Mouse (Mus musculus): ENCODE results near the gene Wwtr1.

Wwtr1 gene

GRCm38 (mm10) chr3:57575660-57576055 lies at the start of gene Wwtr1:
TSS of gene Wwtr1 (minus strand) at chr3:57575910.
- peak; percentile 89 for DNase-seq (ENCODE audit: low read depth)

DNA sequence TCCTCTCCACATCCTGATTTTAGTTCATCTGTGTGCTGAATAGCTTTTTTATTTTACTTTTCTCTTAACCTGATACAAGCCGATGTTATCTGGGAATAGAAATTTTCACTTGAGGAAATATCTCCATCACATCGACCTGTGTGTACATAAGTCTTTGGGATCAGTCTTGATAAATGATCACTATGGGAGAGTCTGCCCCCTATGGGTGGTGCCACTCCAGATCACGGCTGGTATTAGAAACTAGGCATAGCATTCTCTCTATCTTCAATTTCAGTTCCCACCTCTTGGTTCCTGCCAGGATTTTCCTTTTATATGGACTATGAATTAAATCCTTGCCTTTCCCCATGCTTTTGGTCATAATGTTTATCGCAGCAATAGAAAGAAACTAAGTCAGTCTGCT lies 44.0 kb upstream of the Wwtr1 start:
- DNase-seq (ENCODE audit: low read depth), result no peak

DNA sequence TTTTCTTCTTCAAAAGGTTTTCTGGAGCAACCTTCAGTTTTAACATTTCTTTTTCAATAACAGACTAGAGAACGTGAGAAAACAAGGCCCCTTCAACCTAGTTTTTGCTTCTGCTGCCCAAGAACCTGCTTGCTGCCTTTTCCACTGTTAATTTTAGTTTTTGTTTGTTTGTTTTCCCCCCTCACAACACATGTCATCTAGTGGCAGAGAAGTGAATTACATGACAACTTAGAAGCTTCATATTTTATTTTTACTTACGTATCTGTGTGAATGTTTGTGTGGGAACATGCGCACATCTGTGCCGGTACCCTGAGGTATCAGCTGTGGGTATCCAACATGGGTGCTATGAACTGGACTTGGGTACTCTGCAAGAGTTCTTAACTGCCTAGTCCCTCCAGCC lies 39.9 kb upstream of the Wwtr1 start:
- DNase-seq (ENCODE audit: low read depth), result no peak

GRCm38 (mm10) chr3:57612430-57612997 lies 36.8 kb upstream of the Wwtr1 start:
- DNase-seq (ENCODE audit: low read depth), result peak; percentile 31

- DNase-seq (ENCODE audit: low read depth), result no peak
These were observed 36.1 kb upstream of the Wwtr1 start for GRCm38 (mm10) chr3:57611776-57612175.

DNA sequence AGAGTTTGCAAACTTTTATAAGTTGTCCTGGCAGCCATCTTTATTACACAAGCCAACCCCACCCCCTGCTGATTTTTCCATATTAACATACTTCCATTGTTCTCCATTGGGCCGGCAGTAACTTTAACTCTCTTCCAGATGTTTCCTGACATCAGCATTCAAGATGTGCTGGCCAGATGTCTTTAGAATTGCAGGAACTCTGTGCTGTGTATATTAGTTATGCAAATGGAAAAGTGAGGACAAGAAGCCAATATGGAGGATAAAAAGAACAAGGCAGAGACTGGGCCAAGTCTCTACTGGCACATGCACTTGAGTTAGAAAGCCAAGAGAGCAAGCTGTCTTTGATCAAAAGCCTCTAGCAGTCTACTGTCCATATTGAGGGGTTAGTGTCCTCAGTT lies 28.9 kb upstream of the Wwtr1 start:
- DNase-seq (ENCODE audit: low read depth), result no peak

DNA sequence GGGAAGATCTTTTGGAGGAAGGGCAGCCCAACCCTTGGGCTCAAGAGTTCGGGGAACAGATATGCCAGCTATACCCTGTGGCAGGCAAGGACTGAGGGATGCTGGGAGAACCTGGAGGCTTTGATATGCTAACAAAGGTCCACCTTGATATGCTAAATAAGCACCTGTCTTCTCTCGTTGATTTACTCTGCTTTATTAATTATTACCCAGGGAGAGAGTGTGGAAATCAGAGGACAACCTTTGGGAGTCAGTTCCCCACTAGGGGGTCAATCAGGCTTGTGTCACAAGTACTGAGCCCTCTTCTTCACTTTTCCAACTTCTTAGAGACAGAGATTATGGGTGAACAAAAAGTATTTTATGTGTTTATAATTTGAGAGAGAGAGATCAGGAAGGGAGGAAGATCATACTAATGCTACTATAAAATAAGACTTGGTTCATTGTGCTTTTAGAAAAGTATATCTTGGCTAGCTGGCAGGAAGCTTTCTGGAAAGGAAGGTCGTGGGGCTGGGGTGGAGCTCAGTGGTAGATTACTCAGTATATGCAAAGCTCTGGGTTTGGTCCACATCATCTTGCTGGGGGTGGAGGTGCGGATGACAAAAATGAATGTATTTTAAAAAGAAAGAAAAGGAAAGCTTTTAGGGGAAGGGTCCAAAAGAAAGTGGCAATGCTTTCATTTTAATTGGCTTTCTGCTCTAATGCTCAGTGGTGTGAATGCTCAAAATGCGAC lies 28.3 kb upstream of the Wwtr1 start:
- no peak for DNase-seq (ENCODE audit: low read depth)

GRCm38 (mm10) chr3:57602610-57603009 lies 26.9 kb upstream of the Wwtr1 start:
- no peak for DNase-seq (ENCODE audit: low read depth)

DNA sequence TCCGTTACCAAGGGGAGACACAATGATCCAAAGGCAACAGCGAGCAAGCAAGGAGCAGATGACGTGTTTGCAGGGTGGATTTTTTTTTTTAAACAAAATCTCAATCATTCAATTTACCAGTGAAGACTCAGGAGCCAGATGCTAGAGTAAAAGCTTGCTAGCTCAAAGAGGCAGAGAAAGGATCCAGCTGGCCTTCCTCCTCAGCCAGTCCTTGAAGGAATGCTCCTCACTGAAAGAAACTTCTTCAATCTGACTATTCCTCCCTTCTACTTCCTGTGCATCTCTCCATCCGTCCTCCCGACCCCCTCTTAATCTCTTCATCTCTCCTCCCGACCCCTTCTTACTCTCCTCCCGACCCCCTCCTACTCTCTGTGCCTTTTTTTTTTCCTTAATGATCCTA lies 20.9 kb upstream of the Wwtr1 start:
- no peak for DNase-seq (ENCODE audit: low read depth)

GRCm38 (mm10) chr3:57595506-57595905 lies 19.8 kb upstream of the Wwtr1 start:
- no peak for DNase-seq (ENCODE audit: low read depth)

- no peak for DNase-seq (ENCODE audit: low read depth)
These were observed 10.3 kb upstream of the Wwtr1 start for GRCm38 (mm10) chr3:57585967-57586366.

DNA sequence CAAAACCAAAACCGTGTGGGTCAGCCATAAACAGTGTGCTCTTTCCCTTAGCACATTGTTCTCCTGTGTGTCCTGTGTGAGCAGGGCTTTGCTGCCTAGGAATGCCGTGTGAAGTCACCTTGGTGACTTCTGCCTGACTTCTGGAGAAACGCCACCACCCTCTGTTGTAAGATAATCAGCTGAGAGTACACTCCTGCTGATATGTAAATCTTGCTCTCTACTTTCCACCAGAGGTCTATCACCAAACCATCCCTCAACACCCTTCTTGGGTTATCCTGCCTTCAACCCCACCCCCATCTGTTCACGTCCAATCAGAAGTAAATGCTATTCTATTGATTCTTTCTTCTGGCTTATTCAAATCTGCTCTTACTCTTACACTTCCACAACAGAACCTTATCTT lies 7.8 kb upstream of the Wwtr1 start:
- DNase-seq (ENCODE audit: low read depth), result no peak

DNA sequence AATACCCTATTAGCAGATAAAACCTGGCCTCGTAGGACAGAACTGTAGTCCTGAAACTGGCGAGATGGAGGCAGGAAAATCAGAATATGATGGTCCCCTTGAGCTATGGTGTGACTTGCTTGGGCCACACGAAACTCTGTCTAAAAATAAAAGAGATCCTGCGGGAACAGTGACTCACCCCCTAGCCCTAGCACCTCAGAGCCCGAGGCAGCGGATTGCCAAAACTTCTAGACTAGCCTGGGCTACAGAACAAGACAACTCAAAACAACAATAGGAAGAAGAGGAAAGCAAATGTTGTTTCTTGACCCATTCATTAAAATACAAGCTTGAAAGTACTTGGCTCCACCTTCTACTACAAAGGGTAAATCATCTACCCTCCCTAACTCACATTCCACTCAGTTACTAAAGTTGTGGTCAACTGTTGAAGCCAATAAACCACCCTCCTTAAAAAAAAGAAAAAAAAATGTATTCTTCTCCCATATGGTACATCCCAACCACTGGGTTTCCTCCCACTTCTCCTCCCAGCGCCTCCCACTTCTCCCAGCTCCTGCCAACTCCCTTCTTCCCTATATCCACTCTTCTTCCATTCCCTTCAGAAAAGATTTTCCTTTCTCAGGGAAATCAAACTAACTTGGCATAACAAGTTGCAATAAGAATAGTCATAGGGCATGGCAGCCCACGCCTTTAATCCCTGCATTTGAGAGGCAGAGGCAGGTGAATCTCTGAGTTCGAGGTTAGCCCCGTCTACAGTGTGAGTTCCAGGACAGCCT lies 4.9 kb upstream of the Wwtr1 start:
- no peak for DNase-seq (ENCODE audit: low read depth)

DNA sequence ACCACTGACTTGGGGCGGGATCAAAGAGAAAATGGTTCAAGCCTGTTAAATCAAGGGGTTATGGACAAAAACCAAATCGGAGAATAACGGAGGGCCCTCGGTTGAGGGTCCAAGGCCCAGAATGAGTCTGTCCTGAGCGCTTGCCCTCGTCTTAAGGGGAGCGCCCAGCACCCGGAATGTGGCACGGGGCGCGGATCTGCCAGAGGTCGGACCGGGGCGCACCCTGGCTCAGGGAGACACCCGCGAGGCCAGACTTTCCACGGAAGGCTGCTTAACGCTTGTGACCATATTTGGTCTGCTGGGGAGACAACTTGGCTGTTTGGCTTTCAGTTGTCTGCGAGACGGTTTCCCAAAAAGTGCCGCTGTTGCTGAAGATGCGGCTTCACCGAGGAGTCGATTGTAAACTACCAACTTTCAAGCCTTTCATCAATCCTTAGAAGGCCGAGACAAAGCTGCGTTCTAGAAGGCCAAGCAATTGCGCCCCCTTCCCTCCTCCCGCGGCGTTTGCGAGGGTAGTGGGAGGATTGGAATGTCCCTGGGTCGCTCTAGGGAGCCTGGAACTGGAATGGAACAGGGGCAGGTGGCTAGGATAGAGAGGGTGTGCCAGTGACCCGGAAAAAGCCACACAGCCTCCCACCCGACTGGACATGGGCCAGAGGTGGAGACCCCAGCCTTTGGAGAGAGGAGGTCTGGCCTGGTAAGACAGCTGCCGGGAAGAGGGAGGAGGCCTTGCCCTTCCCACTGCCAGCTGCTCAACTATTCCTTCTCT lies 530 bp upstream of the Wwtr1 start:
- DNase-seq (ENCODE audit: low read depth), result peak; percentile 66

- DNase-seq (ENCODE audit: low read depth), result no peak
These were observed 638 bp downstream of the Wwtr1 start for GRCm38 (mm10) chr3:57574885-57575659.

DNA sequence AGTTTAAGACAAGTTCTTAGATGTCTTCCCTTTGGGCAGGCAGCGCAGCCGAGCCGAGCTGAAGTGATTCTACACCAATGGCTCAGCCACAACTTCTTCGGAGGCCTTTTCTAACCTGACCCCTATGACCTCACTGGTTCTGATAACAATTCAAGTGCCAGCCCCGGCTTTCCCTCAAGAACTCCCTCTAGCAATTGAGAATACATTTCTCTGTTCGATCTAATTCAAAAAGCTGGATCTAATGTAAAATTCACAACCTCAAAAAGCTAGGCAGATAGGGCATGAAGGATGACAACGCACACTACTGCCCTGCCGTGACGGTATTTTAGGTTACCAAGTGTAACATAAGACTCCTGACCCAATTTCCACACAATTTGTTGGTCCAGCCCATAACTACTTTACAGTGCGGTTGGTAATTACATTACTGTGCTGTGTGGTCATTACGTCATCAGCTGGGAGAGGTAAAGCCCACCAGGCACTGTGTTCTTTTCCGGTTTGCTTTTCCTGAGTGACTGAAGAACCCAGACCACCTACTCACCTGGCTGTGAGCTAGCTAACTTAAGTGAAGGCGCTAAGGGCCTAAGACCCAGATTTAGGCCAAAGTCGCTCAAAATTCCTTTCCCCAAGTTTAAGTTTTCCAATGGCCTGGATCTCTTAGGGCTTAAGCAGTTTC lies 1.7 kb downstream of the Wwtr1 start:
- no peak for DNase-seq (ENCODE audit: low read depth)

DNA sequence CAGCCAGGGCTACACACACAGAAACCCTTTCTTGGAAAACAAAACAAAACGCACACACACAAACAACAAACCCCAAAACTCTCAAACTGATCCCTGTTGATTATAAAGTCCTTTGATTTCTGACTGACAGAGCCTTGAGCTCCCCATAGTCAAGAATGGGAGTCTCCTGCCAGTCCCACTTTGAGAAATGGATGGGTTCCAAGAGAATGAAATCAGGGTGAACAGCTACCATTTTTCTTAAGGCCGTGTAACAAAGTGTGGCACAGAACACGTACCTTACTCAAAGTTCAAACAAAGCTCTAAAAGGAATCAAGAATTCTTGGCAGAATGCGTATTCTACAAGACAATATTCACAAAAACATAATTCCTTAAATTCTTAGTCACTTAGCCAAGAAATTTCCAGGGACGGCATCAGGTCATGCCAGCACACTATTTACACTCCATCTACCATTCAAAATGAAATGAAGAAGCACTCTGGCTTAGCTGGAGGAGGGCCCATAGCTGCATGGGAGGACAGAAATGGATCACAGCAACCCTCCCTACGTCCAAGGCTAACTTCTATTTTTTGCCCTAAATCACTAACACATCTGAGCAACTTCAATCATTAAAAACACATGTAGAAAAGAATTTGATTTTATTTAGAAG lies 3.3 kb downstream of the Wwtr1 start:
- no peak for DNase-seq (ENCODE audit: low read depth)

- DNase-seq (ENCODE audit: low read depth), result no peak
These were observed 9.1 kb downstream of the Wwtr1 start for GRCm38 (mm10) chr3:57566655-57567054.

DNA sequence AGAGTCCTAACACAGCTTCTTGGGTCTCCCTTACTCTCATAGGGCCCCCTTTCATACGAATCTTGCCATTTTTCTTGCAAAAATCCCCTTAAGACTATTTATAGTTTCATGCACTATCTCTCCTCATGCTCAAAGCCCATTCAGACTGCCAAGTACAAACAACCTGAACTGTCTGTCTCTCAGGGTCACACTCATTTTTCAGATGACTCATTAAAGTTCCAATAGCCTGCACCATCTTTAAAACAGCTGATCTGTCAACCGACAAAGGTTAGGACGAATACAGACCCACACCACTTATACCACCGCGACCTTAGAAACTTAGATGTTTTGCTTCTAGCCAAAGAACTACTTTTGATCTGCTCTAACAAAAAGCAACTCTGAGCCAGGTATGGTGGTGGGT lies 12.1 kb downstream of the Wwtr1 start:
- no peak for DNase-seq (ENCODE audit: low read depth)

DNA sequence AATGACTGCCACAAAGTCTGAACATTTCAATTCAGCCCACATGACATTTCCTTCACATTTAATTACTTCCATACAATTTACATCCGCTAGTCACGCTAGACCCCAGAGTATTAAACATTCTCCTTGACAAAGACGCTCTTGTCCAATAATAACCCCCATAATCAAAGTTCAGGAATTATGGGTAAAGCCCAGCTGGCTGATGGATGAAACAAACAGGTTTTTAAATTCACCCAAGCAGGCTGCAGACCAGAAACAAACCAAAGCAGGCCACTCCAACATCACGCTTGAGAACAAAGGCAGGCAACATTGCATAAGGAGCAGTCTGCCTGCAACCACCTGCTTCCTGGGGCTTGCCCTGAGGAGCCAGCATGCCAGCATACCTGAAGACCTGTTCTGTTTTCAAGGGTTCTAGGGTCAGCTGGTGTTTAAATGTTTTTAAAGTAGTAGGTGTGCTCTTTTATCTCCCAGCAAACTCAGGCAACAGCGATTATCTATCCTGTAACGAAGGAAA lies 12.7 kb downstream of the Wwtr1 start:
- no peak for DNase-seq (ENCODE audit: low read depth)
